Mouse (Mus musculus): ENCODE measurements around the gene Tmem178b. TPM values are rescaled to one million over a fixed set of nuclear protein-coding genes. Genes with fewer than 3 reads are reported as not detected.

The Tmem178b gene
- total and polyA plus RNA-seq, 3 experiments = 0.16 TPM; not detected in 2

- no peaks in the 10 kb centered on the region for H3K4me1 ChIP-seq (ENCODE audit: insufficient read depth, low read depth, low read length)
- no peaks in the 10 kb centered on the region for H3K36me3 ChIP-seq (replicated peaks)
- no peak overlapping the region for H3K4me3 ChIP-seq (ENCODE audit: low read depth, low read length)
- no peak for ATAC-seq (ENCODE audit: extremely low read depth, insufficient number of reproducible peaks, low FRiP score, poor library complexity, severe bottlenecking)
- no peaks in the 10 kb centered on the region for H3K9me3 ChIP-seq (replicated peaks)
- H3K27me3 ChIP-seq (ENCODE audit: insufficient read depth, low read length) = no peaks in the 10 kb centered on the region
- TF ChIP-seq GATA1 (IDR thresholded peaks at IDR 0.05; ENCODE audit: borderline replicate concordance, low read length) = no peak
- no peak for TF ChIP-seq CTCF (IDR thresholded peaks at IDR 0.05; ENCODE audit: low read depth, low read length)
- DNase-seq (ENCODE audit: low spot score) = no peak
These were observed 133.1 kb downstream of the Tmem178b start for GRCm38 (mm10) chr6:40006006-40006765.

- Histone ChIP-seq H3K4me3 (ENCODE audit: low read depth, low read length) (no peak overlapping the region), H3K9me3 (replicated peaks) (no peaks in the 10 kb centered on the region), H3K36me3 (replicated peaks) (no peaks in the 10 kb centered on the region), H3K27me3 (ENCODE audit: insufficient read depth, low read length) (no peaks in the 10 kb centered on the region), H3K4me1 (ENCODE audit: insufficient read depth, low read depth, low read length) (no peaks in the 10 kb centered on the region)
- no peak for DNase-seq (ENCODE audit: low spot score)
- no peak for ATAC-seq (ENCODE audit: extremely low read depth, insufficient number of reproducible peaks, low FRiP score, poor library complexity, severe bottlenecking)
- no peak for TF ChIP-seq GATA2 (IDR thresholded peaks at IDR 0.05; ENCODE audit: borderline replicate concordance, low read depth, low read length)
- TF ChIP-seq GATA1 (IDR thresholded peaks at IDR 0.05; ENCODE audit: borderline replicate concordance, low read length) = no peak
These were observed 135.3 kb downstream of the Tmem178b start for GRCm38 (mm10) chr6:40008166-40008907.

- Histone ChIP-seq H3K4me1 (ENCODE audit: insufficient read depth, low read depth, low read length) (no peaks in the 10 kb centered on the region), H3K4me3 (ENCODE audit: low read depth, low read length) (no peak overlapping the region), H3K9me3 (replicated peaks) (no peaks in the 10 kb centered on the region), H3K27me3 (ENCODE audit: insufficient read depth, low read length) (no peaks in the 10 kb centered on the region), H3K36me3 (replicated peaks) (no peaks in the 10 kb centered on the region)
- no peak for DNase-seq (ENCODE audit: low spot score)
- no peak for ATAC-seq (ENCODE audit: extremely low read depth, insufficient number of reproducible peaks, low FRiP score, poor library complexity, severe bottlenecking)
- TF ChIP-seq GATA2 (IDR thresholded peaks at IDR 0.05; ENCODE audit: borderline replicate concordance, low read depth, low read length) (no peak), GATA1 (IDR thresholded peaks at IDR 0.05; ENCODE audit: borderline replicate concordance, low read length) (no peak), TAL1 (conservative IDR thresholded peaks at IDR 0.05; ENCODE audit: low read depth, low read length) (no peak), CTCF (IDR thresholded peaks at IDR 0.05; ENCODE audit: low read depth, low read length) (no peak), POLR2AphosphoS5 (IDR thresholded peaks at IDR 0.05; ENCODE audit: insufficient replicate concordance, low read depth, low read length) (no peak)
These were observed 136.6 kb downstream of the Tmem178b start for GRCm38 (mm10) chr6:40009718-40010117.

GRCm38 (mm10) chr6:40011066-40011465 lies 138.0 kb downstream of the Tmem178b start:
- Histone ChIP-seq H3K27me3 (ENCODE audit: insufficient read depth, low read length) (no peaks in the 10 kb centered on the region), H3K36me3 (replicated peaks) (no peaks in the 10 kb centered on the region), H3K4me3 (ENCODE audit: low read depth, low read length) (no peak overlapping the region), H3K9me3 (replicated peaks) (no peaks in the 10 kb centered on the region), H3K4me1 (ENCODE audit: insufficient read depth, low read depth, low read length) (no peaks in the 10 kb centered on the region)
- ATAC-seq (ENCODE audit: extremely low read depth, insufficient number of reproducible peaks, low FRiP score, poor library complexity, severe bottlenecking) (no peak), DNase-seq (ENCODE audit: low spot score) (no peak)
- TF ChIP-seq GATA1 (IDR thresholded peaks at IDR 0.05; ENCODE audit: borderline replicate concordance, low read length) (no peak), POLR2AphosphoS5 (IDR thresholded peaks at IDR 0.05; ENCODE audit: insufficient replicate concordance, low read depth, low read length) (no peak), CTCF (IDR thresholded peaks at IDR 0.05; ENCODE audit: low read depth, low read length) (no peak), GATA2 (IDR thresholded peaks at IDR 0.05; ENCODE audit: borderline replicate concordance, low read depth, low read length) (no peak), TAL1 (conservative IDR thresholded peaks at IDR 0.05; ENCODE audit: low read depth, low read length) (no peak)

- no peak for TF ChIP-seq TAL1 (conservative IDR thresholded peaks at IDR 0.05; ENCODE audit: low read depth, low read length)
- TF ChIP-seq GATA1 (IDR thresholded peaks at IDR 0.05; ENCODE audit: borderline replicate concordance, low read length) = no peak
- no peak for TF ChIP-seq POLR2AphosphoS5 (IDR thresholded peaks at IDR 0.05; ENCODE audit: insufficient replicate concordance, low read depth, low read length)
- TF ChIP-seq CTCF (IDR thresholded peaks at IDR 0.05; ENCODE audit: low read depth, low read length) = no peak
- no peak for TF ChIP-seq GATA2 (IDR thresholded peaks at IDR 0.05; ENCODE audit: borderline replicate concordance, low read depth, low read length)
- DNase-seq (ENCODE audit: low spot score) (no peak), ATAC-seq (ENCODE audit: extremely low read depth, insufficient number of reproducible peaks, low FRiP score, poor library complexity, severe bottlenecking) (no peak)
- Histone ChIP-seq H3K4me1 (ENCODE audit: insufficient read depth, low read depth, low read length) (no peaks in the 10 kb centered on the region), H3K27me3 (ENCODE audit: insufficient read depth, low read length) (no peaks in the 10 kb centered on the region), H3K9me3 (replicated peaks) (no peaks in the 10 kb centered on the region), H3K4me3 (ENCODE audit: low read depth, low read length) (no peak overlapping the region), H3K36me3 (replicated peaks) (no peaks in the 10 kb centered on the region)
These were observed 138.5 kb downstream of the Tmem178b start for GRCm38 (mm10) chr6:40011609-40012008.

GRCm38 (mm10) chr6:40013407-40013806 lies 140.3 kb downstream of the Tmem178b start:
- no peaks in the 10 kb centered on the region for H3K36me3 ChIP-seq (replicated peaks)
- H3K27me3 ChIP-seq (ENCODE audit: insufficient read depth, low read length) = no peaks in the 10 kb centered on the region
- ATAC-seq (ENCODE audit: extremely low read depth, insufficient number of reproducible peaks, low FRiP score, poor library complexity, severe bottlenecking) (no peak), DNase-seq (ENCODE audit: low spot score) (no peak)
- H3K4me1 ChIP-seq (ENCODE audit: insufficient read depth, low read depth, low read length) = no peaks in the 10 kb centered on the region
- TF ChIP-seq CTCF (IDR thresholded peaks at IDR 0.05; ENCODE audit: low read depth, low read length) (no peak), GATA1 (IDR thresholded peaks at IDR 0.05; ENCODE audit: borderline replicate concordance, low read length) (no peak), TAL1 (conservative IDR thresholded peaks at IDR 0.05; ENCODE audit: low read depth, low read length) (no peak), POLR2AphosphoS5 (IDR thresholded peaks at IDR 0.05; ENCODE audit: insufficient replicate concordance, low read depth, low read length) (no peak), GATA2 (IDR thresholded peaks at IDR 0.05; ENCODE audit: borderline replicate concordance, low read depth, low read length) (no peak)
- no peaks in the 10 kb centered on the region for H3K9me3 ChIP-seq (replicated peaks)
- no peak overlapping the region for H3K4me3 ChIP-seq (ENCODE audit: low read depth, low read length)
